Mouse (Mus musculus) left cerebral cortex, postnatal 25 days (tissue): ENCODE measurements at regions not wholly inside any gene's neighbourhood (a gene's known extent, or its start where the extent isn't known, plus 50 kb on each side); places are given as distances from the start of the nearest gene placed in this dataset.

Experiments used
- DNase-seq, 2 experiments: peaks; one replicate each; pipeline ENCODE4 v3.0.0; 2022; ENCODE audit warnings: low spot score in 2 of 2, mixed read lengths in 1 of 2
- intact Hi-C: fragments of 180-260 bp; cut with DNase I; formaldehyde crosslinking; loops from one replicate; pipeline ENCODE4 v1.15.1; 2025

DNA sequence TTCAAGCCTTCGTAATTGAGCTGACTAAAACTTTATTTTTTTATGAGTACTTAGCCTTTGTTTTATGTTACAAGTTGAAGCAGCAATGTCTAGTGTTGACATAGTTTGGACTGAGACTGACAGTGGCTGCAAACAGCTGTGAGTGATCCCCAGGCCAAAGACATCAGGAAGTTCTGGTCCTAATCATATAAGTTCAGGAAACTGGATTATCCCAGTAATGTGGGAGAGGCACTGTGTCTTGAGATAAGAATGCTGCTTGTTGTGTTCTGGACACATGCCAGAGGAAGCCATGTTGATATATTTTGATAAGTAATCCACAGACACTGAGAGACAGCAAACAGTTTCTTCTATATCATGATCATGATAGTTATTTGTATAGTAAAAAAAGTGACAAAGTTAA, 153.4 kb downstream of the Lrriq3 start:
- no peak for DNase-seq
- intact Hi-C loops: no loop called here

DNA sequence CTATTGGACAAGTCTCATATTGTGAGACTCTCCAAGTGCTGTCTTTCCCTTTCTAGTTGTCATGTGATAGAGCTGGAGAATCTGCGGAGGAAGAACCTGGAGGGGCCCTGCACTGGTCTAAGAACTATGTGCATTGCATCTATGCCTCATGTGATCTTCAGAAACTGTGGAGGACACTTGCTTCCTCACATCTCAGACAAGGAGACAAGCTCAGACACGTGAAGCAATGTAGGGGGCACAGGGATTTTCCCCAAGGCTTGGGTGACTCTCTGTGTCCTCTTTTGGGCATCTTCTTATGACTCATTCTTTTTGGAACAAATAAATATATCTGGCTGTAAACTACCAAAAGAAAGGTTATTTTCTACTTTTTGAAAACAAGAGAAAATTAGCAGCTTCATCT, 153.9 kb downstream of the Lrriq3 start:
- no peak for DNase-seq
- intact Hi-C loops: no loop called here

DNA sequence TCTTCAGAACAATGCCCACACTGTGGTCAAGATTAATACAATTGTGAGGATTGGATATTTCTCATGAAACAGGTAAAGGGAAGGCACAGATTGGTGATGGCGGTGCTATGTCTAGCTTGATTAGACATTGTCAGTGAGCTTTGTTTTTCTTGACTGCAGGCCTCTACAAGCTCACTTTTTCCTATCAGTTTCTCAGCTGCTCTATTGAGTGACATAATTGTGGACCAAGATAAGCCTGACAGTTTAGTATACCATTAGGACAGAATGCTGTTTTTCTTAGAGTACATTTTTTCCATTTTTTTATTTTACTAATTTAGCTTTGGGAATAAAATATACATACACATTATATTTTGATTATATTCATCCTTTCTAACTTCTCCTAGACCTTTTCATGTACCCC, 154.7 kb downstream of the Lrriq3 start:
- intact Hi-C loops: no loop called here
- no peak for DNase-seq

DNA sequence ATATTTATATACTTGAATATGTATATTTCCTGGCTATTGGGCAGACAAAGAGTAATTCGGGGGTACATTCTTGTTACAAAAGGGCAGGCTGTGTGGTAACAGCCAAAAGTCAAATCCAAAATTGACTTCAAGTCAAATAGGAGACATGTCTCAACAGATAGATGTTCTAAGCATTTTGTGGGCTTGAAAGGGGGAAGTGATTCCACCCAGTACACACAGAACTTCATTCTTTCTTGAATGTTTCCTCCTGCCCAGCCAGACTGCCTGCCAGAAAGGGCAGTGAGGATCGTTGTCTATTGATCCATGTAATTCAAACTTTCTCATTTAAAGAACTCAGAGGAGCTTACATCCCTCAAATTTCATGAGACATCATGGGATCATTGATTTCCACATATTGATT, 157.7 kb downstream of the Lrriq3 start:
- DNase-seq: no peak

DNA sequence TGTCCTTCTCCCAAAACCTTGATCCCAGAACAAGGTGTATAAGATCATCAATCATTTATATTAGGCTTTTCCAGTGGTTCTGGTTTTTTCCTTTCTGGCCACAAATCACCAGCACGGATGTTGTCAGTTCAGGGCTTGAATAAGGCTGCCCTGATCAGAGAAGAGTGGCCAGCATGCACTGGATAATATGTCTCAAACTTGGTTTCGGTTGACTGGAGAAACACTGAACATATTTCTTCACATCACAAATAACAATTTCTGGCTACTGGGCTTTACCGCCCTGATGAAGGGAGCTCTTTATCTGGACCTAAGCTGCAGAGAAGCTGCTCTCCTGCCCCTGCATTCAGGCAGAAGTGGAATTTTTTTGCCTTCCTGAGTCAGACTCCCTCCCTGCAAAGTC, 205.0 kb downstream of the Lrriq3 start:
- no peak for DNase-seq
- intact Hi-C loops: no loop called here

More for the DNA sequence above, 157.7 kb downstream of the Lrriq3 start:
- intact Hi-C loops: no loop called here

DNA sequence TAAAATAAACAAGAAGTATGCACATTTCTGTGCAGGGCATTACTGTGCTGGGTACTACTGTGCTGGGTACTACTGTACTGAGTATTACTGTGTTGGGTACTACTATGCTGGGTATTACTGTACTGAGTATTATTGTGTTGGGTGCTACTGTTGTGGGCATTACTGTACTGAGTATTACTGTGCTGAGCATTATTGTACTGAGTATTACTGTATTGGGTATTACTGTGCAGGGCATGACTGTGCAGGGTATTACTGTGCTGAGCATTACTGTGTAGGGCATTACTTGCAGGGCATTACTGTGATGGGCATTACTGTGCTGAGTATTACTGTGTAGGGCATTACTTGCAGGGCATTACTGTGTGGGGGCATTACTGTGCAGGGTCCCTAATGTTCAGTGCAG, 205.5 kb downstream of the Lrriq3 start:
- no peak for DNase-seq
- intact Hi-C loops: no loop called here

DNA sequence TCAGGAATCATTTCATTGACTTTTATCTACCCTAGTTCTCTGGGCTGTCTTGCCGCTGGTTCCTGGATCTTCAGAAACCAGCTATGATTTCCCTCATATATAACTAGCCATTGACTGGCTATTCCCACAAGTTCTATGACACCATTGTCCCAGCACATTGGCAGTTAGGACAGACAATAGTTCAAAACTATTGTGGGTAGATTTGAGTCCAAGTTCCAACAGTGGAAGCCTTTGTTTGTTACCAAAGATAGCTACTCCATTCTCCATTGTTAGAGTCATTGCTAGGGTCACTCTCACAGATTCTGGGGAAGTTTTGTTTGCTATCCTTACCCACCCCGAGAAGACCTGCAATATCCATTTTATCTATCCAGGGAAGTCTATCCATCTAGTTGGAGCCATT, 229.1 kb downstream of the Lrriq3 start:
- intact Hi-C loops: no loop called here
- DNase-seq: no peak

DNA sequence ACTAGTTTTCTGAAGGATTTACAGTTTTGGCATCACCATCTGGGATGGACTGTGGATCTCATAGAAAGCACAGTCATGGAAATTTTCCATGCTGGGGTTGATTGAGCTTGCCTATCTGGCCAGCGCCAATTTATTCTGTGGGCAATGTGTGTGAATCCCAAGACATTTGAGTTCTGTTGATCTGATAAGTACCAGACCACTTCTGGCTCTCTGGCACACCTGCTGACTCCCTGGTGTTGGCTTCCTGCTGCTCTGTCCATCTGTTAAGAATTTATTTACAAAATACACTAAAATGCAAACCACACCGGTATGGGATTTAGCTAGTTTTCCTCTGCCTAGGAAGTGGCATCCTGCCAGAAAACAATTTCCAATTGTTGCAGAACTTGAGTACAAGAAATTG, 236.5 kb downstream of the Lrriq3 start:
- DNase-seq: no peak
- intact Hi-C loops: no loop called here

DNA sequence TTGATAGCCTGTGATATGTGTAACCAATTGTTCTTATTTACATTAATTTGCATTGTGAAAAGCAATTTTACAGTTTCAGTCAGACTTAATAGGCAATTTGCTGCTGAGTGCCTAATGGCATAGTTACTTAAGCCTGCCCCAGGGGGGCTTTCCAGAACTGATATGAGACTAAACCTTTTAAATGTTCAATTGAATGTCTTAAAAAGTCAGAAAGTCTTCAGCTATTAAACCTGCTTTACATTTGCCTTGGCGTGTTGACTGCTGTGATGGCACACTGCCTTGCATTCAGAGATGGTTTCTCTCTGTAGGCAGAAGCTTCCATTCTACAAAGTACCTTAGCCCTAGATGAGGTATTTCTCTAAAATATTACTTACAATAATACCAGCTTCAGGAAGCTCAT, 256.0 kb downstream of the Lrriq3 start:
- intact Hi-C loops: no loop called here
- DNase-seq: no peak

DNA sequence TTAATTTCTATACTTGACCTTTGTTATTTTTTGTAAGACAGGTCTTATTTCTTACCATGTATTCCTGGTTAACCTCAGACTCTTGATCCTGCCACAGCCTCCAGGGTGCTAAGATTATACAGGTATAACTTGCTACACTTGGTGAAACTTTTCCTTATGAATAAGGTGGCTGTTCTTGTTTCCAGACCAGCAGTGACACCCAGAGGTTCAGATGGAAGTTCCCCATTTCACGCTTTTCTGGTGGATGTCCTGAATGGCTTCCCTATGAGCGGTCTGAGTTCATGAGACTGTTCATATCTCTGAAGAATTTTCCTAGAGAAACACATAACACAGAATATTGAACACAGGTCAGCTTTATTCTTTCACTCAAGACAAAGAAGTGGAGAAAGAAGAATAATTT, 258.4 kb downstream of the Lrriq3 start:
- intact Hi-C loops: no loop called here

DNA sequence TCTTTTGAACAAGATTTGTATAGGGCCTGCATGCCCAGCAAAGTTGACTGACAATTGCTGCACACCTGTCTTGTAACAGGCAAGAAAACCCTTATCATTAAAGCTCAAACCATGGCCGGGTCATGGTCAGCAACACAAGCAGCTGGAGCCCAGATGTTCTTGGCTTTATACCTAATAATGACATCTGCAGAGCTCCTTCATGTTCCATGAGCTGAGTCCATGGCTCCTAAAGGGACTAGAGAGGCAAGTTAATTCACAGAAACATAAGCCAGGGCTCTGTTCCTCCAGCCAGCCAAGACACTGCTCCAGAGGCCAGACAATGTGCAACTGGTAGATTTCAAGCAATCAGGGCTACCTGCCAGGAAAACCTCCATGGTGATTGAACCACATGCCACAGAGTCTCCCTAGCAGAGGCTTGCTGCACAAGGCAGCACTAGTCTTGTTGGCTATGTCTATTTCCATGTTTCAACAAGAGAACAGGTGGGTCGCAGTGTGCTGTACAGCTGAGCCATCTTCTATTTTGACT, 259.1 kb downstream of the Lrriq3 start:
- DNase-seq: no peak
- intact Hi-C loops: no loop called here

More for the DNA sequence above, 258.4 kb downstream of the Lrriq3 start:
- DNase-seq: no peak

DNA sequence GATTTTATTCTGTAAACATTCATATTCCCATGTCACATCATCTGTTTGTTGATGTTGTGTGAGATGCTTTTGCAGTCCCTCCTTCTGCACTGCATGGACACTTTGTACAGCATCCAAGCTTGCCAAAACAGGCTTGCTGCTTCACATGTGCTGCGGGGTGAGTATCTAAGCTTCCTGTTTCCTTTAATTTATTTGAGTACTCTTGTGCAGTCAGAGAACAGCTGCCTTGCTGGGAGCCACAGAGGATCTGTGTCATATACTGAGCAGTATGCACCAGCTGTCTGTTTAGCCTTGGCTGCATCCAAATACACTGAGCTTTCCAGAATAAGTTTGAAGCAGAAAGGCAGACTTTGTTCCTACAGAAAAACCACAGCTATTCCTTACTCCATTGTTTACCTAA, 267.2 kb downstream of the Lrriq3 start:
- intact Hi-C loops: no loop called here
- peak; percentile 27 to 80 for DNase-seq

DNA sequence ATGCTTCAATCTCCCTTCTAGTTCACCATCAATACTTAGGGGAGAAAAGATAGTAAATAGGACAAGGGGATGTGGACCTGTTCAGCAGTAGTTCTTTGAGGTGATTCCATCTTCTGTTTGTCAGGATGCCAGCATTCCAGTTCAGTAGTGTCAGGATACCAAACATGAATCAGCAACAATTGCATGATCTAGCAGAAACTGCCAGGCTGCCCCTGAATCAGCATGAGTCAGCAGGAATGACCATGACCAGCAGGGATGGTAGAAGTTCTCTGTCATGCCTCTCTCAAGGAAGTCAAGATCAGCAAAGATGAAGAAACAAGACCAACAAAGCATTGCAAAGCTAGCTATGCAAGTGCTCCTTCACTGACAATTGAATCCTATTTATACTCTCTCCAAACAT, 277.5 kb downstream of the Lrriq3 start:
- intact Hi-C loops: no loop called here

DNA sequence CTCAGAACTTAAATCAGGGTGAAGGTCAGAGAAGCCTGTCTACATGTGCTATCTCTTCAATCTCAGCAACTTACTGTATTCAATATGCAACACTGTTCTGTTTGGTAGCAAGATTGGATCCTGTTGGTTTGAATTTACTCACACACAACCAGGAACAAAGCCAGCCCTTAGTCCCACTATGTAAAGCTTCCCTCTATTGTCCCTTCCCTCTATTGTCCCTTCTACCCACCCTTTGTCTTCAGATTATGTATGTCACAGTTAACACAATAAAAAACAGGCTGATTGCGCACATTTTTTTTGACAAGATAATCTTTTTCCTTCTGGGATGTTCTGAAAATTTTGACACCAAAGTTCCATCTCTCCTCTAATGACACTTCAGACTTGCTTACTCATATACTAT, 280.4 kb downstream of the Lrriq3 start:
- no peak for DNase-seq
- intact Hi-C loops: no loop called here

More for the DNA sequence above, 277.5 kb downstream of the Lrriq3 start:
- no peak for DNase-seq

DNA sequence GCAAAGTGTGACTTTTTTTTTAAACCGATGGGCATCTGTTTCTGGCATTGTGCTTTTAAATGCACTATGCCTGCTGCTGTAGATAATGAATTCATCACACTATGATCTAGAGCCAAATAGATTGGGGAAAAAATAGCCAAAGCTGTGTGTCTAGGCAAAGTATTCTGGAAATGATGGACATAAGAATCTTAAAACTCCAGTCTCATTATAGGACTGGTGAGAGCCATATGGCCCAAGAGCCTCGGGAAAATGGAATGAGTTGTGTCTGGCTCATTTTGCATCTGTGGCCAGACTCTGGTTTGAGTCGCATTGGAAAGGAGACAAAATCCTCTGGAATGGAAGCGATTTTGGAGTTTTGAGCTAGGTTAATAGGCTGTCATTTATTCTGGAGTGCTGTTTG, 288.7 kb downstream of the Lrriq3 start:
- DNase-seq: peak; percentile 11 to 81
- intact Hi-C loops: loop anchor here (10.0 kb wide), 1 partner anchor 717 kb away; the partner anchor contains the start of gene Erich3

DNA sequence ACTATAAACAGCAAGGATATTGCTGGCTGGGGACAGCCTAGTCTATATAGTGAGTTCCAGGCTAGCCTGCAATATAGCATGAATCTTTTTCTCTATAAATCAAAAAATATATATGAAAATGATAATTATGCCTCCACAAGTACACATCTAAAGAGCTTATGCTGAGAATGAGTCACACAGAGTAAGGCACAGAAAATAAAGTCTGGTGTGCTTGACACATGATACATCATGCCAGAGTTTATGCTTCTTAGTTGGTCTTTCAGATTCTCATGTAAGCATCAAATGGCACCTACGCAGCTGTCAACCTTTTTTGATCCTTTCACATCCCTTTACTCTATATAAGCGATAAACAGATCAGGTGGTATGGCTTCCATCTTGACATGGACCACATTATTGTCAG, 289.6 kb downstream of the Lrriq3 start:
- intact Hi-C loops: loop anchor here (10.0 kb wide), 1 partner anchor 718 kb away; the partner anchor contains the start of gene Erich3
- DNase-seq: peak in 1 of 2 experiments; percentile 57

DNA sequence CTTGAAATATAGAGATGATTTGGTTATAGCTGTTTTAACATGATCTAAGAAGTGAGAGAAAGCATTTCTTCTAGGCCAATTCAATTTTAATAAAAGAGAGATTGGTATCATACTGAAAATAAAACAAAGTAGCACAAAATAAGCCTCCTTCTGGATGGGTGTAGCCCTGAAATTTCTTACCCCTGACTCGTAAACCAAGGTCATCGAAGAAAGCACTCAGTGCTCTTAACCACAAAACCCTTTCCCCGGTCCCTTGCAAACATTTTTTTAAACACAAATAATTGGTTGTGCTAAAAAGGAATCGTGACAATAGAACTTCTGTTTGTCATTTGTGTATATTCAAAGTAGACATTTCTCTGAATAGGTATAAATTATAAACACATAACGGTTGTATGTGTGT, 297.4 kb downstream of the Lrriq3 start:
- DNase-seq: no peak
- intact Hi-C loops: no loop called here

DNA sequence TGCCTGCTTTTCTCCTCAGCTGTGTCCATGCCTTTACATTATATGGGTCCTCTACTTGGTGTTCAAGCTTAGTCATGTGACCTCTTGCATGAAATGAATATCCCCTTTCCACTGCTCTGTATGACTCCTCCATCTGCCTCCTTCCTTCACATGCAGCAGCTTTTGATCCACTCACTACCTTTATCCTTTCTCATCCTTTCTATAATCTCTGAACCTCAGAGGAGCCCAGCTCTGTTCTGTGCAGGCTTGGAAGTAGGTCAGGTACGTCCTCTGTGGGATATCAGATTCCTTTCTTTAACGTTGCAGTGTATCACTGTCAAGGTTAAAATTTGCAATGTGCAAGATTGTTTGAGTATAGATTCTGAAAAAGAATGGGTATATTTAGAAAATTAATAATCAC, 302.9 kb downstream of the Lrriq3 start:
- intact Hi-C loops: no loop called here
- DNase-seq: no peak

DNA sequence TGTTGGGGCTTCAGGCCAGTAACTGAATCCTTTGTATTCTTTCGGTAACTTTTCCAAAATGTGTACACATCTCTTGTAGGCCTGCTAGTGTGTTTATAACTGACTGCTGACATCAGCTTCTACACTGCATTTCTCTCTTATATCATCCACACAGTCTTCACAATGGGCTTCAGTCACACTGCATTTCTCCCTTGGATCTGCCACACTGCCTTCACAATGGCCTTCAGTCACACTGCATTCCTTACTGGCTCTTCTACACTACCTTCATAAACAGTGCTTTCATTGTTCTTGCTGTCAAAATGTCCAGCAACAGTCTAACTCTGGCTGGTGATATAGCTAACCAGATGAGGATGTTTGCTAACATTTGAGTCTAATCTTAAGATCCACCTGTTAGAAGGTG, 308.5 kb downstream of the Lrriq3 start:
- intact Hi-C loops: no loop called here
- no peak for DNase-seq

DNA sequence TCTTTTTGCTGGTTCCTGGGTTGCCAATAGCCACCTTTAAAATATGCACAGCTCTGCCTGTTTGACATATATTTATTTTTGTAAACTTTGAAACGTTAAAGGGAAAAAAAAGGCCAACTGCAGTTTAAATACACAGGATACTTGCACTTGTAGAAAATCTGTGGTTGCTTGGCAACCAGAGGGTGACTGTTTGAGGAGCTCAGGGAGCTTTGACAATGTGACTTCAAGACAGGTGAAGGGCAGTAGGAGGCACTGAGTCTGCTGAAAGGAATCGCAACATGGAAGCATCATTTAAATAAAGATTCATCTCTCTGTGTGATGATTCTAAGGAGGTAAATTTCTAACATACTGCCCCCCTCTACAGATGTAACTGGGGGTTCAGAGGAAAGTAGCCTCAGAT, 315.7 kb downstream of the Lrriq3 start:
- intact Hi-C loops: no loop called here
- DNase-seq: no peak

DNA sequence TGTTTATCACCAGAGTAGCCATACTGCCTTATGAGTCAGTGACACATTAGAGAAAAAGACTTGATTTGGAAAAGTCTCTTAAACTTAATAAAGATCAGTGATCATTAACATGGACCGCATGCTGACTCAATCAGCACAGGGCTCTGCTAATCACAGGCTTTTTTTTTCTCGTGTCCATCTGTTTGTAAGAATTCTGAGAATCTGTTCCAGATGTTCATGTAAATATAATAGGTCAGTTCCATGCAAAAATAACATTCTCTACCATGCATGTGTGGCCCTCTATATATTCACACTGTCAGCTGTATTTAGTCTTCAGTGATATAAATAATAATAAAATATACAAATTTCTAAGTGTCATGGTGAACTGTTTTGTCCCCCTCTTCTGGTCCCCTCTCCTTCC, 316.1 kb downstream of the Lrriq3 start:
- DNase-seq: no peak
- intact Hi-C loops: no loop called here

DNA sequence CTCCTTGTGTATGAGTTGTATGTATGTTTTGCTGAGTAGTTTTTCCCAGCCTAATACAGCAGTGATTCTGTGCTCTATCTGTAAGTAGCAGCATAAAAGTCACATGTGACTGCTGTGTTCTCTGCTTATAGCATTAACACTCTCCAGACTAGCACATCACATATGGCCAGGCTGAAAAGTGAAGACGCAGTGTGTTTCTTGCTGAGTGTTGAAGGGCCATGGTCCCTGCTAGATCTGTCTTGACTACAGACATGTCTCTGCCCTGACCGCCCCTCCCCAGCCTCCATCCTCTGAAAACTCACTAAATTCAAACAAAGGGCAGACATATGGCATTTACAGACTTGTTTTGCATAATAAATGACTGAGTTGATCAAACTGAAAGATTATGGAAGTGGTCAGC, 316.6 kb downstream of the Lrriq3 start:
- intact Hi-C loops: no loop called here

More for the DNA sequence above, 316.6 kb downstream of the Lrriq3 start:
- DNase-seq: no peak
